Mouse (Mus musculus): ENCODE measurements around the gene Tenm2. TPM values are rescaled to one million over a fixed set of nuclear protein-coding genes. Genes with fewer than 3 reads are reported as not detected.

The Tenm2 gene
- polyA plus RNA-seq, 1 experiment from 2014 or later, result 77.0 TPM

- H3K36me3 ChIP-seq (ENCODE audit: control insufficient read depth, insufficient read depth, low read length), result no peaks in the 10 kb centered on the region
- 8% methylated on average over 6 of the region's 6 CpGs for WGBS
Measured at GRCm38 (mm10) chr11:36152226-36152625, 1083.5 kb downstream of the Tenm2 start.

GRCm38 (mm10) chr11:36149092-36149491 lies 1086.7 kb downstream of the Tenm2 start:
- H3K4me3 ChIP-seq (ENCODE audit: low read depth, low read length), result no peak overlapping the region
- no peak for ATAC-seq
- no peaks in the 10 kb centered on the region for H3K36me3 ChIP-seq (ENCODE audit: control insufficient read depth, insufficient read depth, low read length)
- no peaks in the 10 kb centered on the region for H3K27me3 ChIP-seq (ENCODE audit: control insufficient read depth, insufficient read depth, low read depth, low read length)
- no peak overlapping the region for H3K4me2 ChIP-seq (ENCODE audit: low read length)
- H3K4me1 ChIP-seq (ENCODE audit: control insufficient read depth, insufficient read depth, low read length), result peaks cover 18% of the 10 kb centered on the region
- H3K9me3 ChIP-seq (replicated peaks; ENCODE audit: control insufficient read depth, low read length, poor library complexity, severe bottlenecking), result no peaks in the 10 kb centered on the region
- WGBS, result 65% methylated on average over 3 of the region's 3 CpGs
- no peak overlapping the region for H3K9ac ChIP-seq (ENCODE audit: low read depth, low read length)
- no peak overlapping the region for H3K27ac ChIP-seq (ENCODE audit: low read length)

More at GRCm38 (mm10) chr11:36152226-36152625, 1083.5 kb downstream of the Tenm2 start:
- Histone ChIP-seq H3K4me2 (ENCODE audit: low read length) (0 out of 2 replicates have a peak overlapping the region, but pooled peaks have one; percentile 2), H3K4me3 (ENCODE audit: low read depth, low read length) (no peak overlapping the region), H3K27me3 (ENCODE audit: control insufficient read depth, insufficient read depth, low read depth, low read length) (no peaks in the 10 kb centered on the region), H3K9ac (ENCODE audit: low read depth, low read length) (no peak overlapping the region), H3K4me1 (ENCODE audit: control insufficient read depth, insufficient read depth, low read length) (peaks cover 14% of the 10 kb centered on the region), H3K9me3 (replicated peaks; ENCODE audit: control insufficient read depth, low read length, poor library complexity, severe bottlenecking) (no peaks in the 10 kb centered on the region), H3K27ac (ENCODE audit: low read length) (no peak overlapping the region)
- ATAC-seq, result peak; percentile 36; the same call in 1 of the 2 replicates

- 66% methylated on average over 12 of the region's 12 CpGs for WGBS
Measured at GRCm38 (mm10) chr11:36145057-36145456, 1090.7 kb downstream of the Tenm2 start.

GRCm38 (mm10) chr11:36140411-36140810 lies 1095.4 kb downstream of the Tenm2 start:
- H3K4me3 ChIP-seq (ENCODE audit: low read depth, low read length), result no peak overlapping the region
- WGBS, result 81% methylated on average over 10 of the region's 10 CpGs
- H3K27me3 ChIP-seq (ENCODE audit: control insufficient read depth, insufficient read depth, low read depth, low read length), result no peaks in the 10 kb centered on the region
- no peak overlapping the region for H3K27ac ChIP-seq (ENCODE audit: low read length)
- peaks cover 13% of the 10 kb centered on the region for H3K4me1 ChIP-seq (ENCODE audit: control insufficient read depth, insufficient read depth, low read length)
- H3K9me3 ChIP-seq (replicated peaks; ENCODE audit: control insufficient read depth, low read length, poor library complexity, severe bottlenecking), result no peaks in the 10 kb centered on the region
- no peaks in the 10 kb centered on the region for H3K36me3 ChIP-seq (ENCODE audit: control insufficient read depth, insufficient read depth, low read length)
- no peak overlapping the region for H3K9ac ChIP-seq (ENCODE audit: low read depth, low read length)
- no peak overlapping the region for H3K4me2 ChIP-seq (ENCODE audit: low read length)
- no peak for ATAC-seq

More at GRCm38 (mm10) chr11:36145057-36145456, 1090.7 kb downstream of the Tenm2 start:
- no peak overlapping the region for H3K9ac ChIP-seq (ENCODE audit: low read depth, low read length)
- no peak overlapping the region for H3K4me3 ChIP-seq (ENCODE audit: low read depth, low read length)
- no peak for ATAC-seq
- no peak overlapping the region for H3K27ac ChIP-seq (ENCODE audit: low read length)
- H3K4me2 ChIP-seq (ENCODE audit: low read length), result no peak overlapping the region
- H3K36me3 ChIP-seq (ENCODE audit: control insufficient read depth, insufficient read depth, low read length), result no peaks in the 10 kb centered on the region
- H3K9me3 ChIP-seq (replicated peaks; ENCODE audit: control insufficient read depth, low read length, poor library complexity, severe bottlenecking), result no peaks in the 10 kb centered on the region
- H3K27me3 ChIP-seq (ENCODE audit: control insufficient read depth, insufficient read depth, low read depth, low read length), result no peaks in the 10 kb centered on the region
- peaks cover 3% of the 10 kb centered on the region; the same call in 1 of the 2 replicates for H3K4me1 ChIP-seq (ENCODE audit: control insufficient read depth, insufficient read depth, low read length)

GRCm38 (mm10) chr11:36139521-36139920 lies 1096.2 kb downstream of the Tenm2 start:
- 60% methylated on average over 16 of the region's 16 CpGs for WGBS
- H3K4me3 ChIP-seq (ENCODE audit: low read depth, low read length), result no peak overlapping the region
- no peak for ATAC-seq
- H3K27ac ChIP-seq (ENCODE audit: low read length), result no peak overlapping the region
- peaks cover 13% of the 10 kb centered on the region for H3K4me1 ChIP-seq (ENCODE audit: control insufficient read depth, insufficient read depth, low read length)
- no peak overlapping the region for H3K9ac ChIP-seq (ENCODE audit: low read depth, low read length)
- no peaks in the 10 kb centered on the region for H3K36me3 ChIP-seq (ENCODE audit: control insufficient read depth, insufficient read depth, low read length)
- no peak overlapping the region for H3K4me2 ChIP-seq (ENCODE audit: low read length)
- no peaks in the 10 kb centered on the region for H3K9me3 ChIP-seq (replicated peaks; ENCODE audit: control insufficient read depth, low read length, poor library complexity, severe bottlenecking)
- H3K27me3 ChIP-seq (ENCODE audit: control insufficient read depth, insufficient read depth, low read depth, low read length), result no peaks in the 10 kb centered on the region

GRCm38 (mm10) chr11:36137840-36138239 lies 1097.9 kb downstream of the Tenm2 start:
- Histone ChIP-seq H3K9me3 (replicated peaks; ENCODE audit: control insufficient read depth, low read length, poor library complexity, severe bottlenecking) (no peaks in the 10 kb centered on the region), H3K4me2 (ENCODE audit: low read length) (no peak overlapping the region), H3K36me3 (ENCODE audit: control insufficient read depth, insufficient read depth, low read length) (peaks cover 4% of the 10 kb centered on the region; the same call in 1 of the 2 replicates), H3K4me1 (ENCODE audit: control insufficient read depth, insufficient read depth, low read length) (peaks cover 13% of the 10 kb centered on the region), H3K4me3 (ENCODE audit: low read depth, low read length) (no peak overlapping the region), H3K27ac (ENCODE audit: low read length) (no peak overlapping the region), H3K9ac (ENCODE audit: low read depth, low read length) (no peak overlapping the region), H3K27me3 (ENCODE audit: control insufficient read depth, insufficient read depth, low read depth, low read length) (no peaks in the 10 kb centered on the region)
- WGBS, result 62% methylated on average over 4 of the region's 4 CpGs
- ATAC-seq, result peak; percentile 48; the same call in 1 of the 2 replicates

GRCm38 (mm10) chr11:36137276-36137675 lies 1098.5 kb downstream of the Tenm2 start:
- ATAC-seq, result no peak
- H3K9me3 ChIP-seq (replicated peaks; ENCODE audit: control insufficient read depth, low read length, poor library complexity, severe bottlenecking), result no peaks in the 10 kb centered on the region
- no peak overlapping the region for H3K4me2 ChIP-seq (ENCODE audit: low read length)
- H3K4me1 ChIP-seq (ENCODE audit: control insufficient read depth, insufficient read depth, low read length), result peaks cover 13% of the 10 kb centered on the region
- H3K27me3 ChIP-seq (ENCODE audit: control insufficient read depth, insufficient read depth, low read depth, low read length), result no peaks in the 10 kb centered on the region
- 66% methylated on average over 6 of the region's 6 CpGs for WGBS
- no peak overlapping the region for H3K4me3 ChIP-seq (ENCODE audit: low read depth, low read length)
- H3K27ac ChIP-seq (ENCODE audit: low read length), result no peak overlapping the region
- no peak overlapping the region for H3K9ac ChIP-seq (ENCODE audit: low read depth, low read length)
- H3K36me3 ChIP-seq (ENCODE audit: control insufficient read depth, insufficient read depth, low read length), result peaks cover 5% of the 10 kb centered on the region; the same call in 1 of the 2 replicates

GRCm38 (mm10) chr11:36134645-36135044 lies 1101.1 kb downstream of the Tenm2 start:
- Histone ChIP-seq H3K27ac (ENCODE audit: low read length) (no peak overlapping the region), H3K4me2 (ENCODE audit: low read length) (no peak overlapping the region), H3K27me3 (ENCODE audit: control insufficient read depth, insufficient read depth, low read depth, low read length) (no peaks in the 10 kb centered on the region), H3K36me3 (ENCODE audit: control insufficient read depth, insufficient read depth, low read length) (peaks cover 5% of the 10 kb centered on the region; the same call in 1 of the 2 replicates), H3K4me3 (ENCODE audit: low read depth, low read length) (no peak overlapping the region), H3K9me3 (replicated peaks; ENCODE audit: control insufficient read depth, low read length, poor library complexity, severe bottlenecking) (no peaks in the 10 kb centered on the region), H3K9ac (ENCODE audit: low read depth, low read length) (no peak overlapping the region), H3K4me1 (ENCODE audit: control insufficient read depth, insufficient read depth, low read length) (peaks cover 13% of the 10 kb centered on the region)
- no peak for ATAC-seq
- WGBS, result 15% methylated on average over 9 of the region's 9 CpGs

GRCm38 (mm10) chr11:36123275-36123674 lies 1112.5 kb downstream of the Tenm2 start:
- Histone ChIP-seq H3K27me3 (ENCODE audit: control insufficient read depth, insufficient read depth, low read depth, low read length) (no peaks in the 10 kb centered on the region), H3K9ac (ENCODE audit: low read depth, low read length) (no peak overlapping the region), H3K36me3 (ENCODE audit: control insufficient read depth, insufficient read depth, low read length) (no peaks in the 10 kb centered on the region), H3K27ac (ENCODE audit: low read length) (no peak overlapping the region), H3K4me2 (ENCODE audit: low read length) (no peak overlapping the region), H3K4me1 (ENCODE audit: control insufficient read depth, insufficient read depth, low read length) (peaks cover 20% of the 10 kb centered on the region), H3K9me3 (replicated peaks; ENCODE audit: control insufficient read depth, low read length, poor library complexity, severe bottlenecking) (no peaks in the 10 kb centered on the region), H3K4me3 (ENCODE audit: low read depth, low read length) (no peak overlapping the region)
- 40% methylated on average over 2 of the region's 2 CpGs for WGBS
- no peak for ATAC-seq
